Mouse (Mus musculus) ES-E14 (cell line): ENCODE data around the gene Hist1h3a.
A peak's percentile ranks its signal among the peaks of the same experiment; 100 is the strongest.
"Not testable (repeated sequence)": the region's sequence is repeated elsewhere in the genome, so short reads cannot be mapped to it uniquely, and the experiment has no call there.

Source experiments
- CHD2 ChIP-seq: IDR thresholded peaks from 2 replicates; pipeline ENCODE4 v1.6.1; 2014; ENCODE audit warnings: mild to moderate bottlenecking, low read depth, low read length, inconsistent platforms
- MAFK ChIP-seq: IDR thresholded peaks from 2 replicates; pipeline ENCODE4 v1.6.1; 2014; ENCODE audit warnings: mild to moderate bottlenecking, low read depth, low read length, inconsistent platforms; ENCODE audit not compliant: insufficient read depth
- ZC3H11A ChIP-seq: IDR thresholded peaks from 2 replicates; pipeline ENCODE4 v1.6.1; 2012; ENCODE audit warnings: low read depth, mild to moderate bottlenecking, inconsistent platforms, low read length, borderline replicate concordance
- ZNF384 ChIP-seq: IDR thresholded peaks from 2 replicates; pipeline ENCODE4 v1.6.1; 2012; ENCODE audit warnings: low read depth, low read length, inconsistent platforms

DNA sequence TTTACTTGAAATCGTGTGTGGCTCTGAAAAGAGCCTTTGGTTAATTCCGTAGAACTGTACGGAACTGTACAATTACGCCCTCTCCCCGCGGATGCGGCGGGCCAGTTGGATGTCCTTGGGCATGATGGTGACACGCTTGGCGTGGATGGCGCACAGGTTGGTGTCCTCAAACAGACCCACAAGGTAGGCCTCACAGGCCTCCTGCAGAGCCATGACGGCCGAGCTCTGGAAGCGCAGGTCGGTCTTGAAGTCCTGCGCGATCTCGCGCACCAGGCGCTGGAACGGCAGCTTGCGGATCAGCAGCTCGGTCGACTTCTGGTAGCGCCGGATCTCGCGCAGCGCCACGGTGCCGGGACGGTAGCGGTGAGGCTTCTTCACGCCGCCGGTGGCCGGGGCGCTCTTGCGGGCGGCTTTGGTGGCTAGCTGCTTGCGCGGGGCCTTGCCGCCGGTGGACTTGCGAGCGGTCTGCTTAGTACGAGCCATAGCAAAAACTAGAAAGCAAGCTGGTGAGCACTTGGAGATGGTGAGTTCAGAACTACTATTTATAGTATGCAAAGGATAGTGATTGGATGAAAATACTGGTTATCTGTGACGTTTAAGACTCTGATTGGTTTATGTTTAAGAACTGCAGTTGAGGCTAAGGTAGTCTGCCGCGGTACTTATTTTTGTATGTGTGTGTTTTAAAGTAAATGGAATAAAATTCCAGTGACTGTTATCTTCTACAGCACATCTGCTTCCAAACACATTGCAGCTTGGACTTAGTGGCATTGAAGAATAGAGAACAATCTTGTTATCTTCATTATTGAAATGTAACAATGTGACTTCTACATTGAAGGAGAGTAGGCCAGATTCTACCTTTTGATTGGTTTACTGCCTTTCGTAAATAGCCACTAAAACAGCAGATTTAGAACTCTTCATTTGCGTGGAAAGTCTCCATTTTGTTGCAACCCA is at the start of gene Hist1h3a:
- TF ChIP-seq ZNF384, ZC3H11A, MAFK: not testable (repeated sequence)
- peak; percentile 88 for TF ChIP-seq CHD2
